Mouse (Mus musculus): ENCODE results near the gene Arl3. TPM values are rescaled to one million over a fixed set of nuclear protein-coding genes. Genes with fewer than 3 reads are reported as not detected.

The Arl3 gene
- total and polyA plus RNA-seq, 2 experiments from 2014 or later, result 37.2 to 80.6 TPM

DNA sequence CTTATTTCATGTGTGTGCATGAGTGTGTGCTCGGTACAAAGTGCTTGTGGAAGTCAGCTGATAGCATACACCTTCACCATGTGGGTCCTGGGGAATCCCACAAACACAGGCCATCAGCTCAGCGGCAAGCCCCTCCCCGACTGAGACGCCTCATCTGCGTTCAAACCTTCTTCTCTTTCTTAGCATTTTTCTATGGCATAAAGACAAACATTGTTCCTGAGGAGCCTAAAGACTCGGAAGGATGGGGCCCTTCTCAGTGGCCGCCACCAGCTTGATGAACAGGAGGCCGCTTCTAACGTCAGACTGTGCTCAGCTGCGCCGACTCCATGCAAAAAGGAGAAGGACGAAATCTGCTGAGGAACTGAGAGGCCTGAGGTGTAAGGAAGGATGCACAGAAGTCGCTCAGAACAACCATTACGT lies 8.9 kb downstream of the Arl3 start:
- WGBS, result 84% methylated on average over 14 of the region's 14 CpGs
- H3K27ac ChIP-seq (ENCODE audit: low read depth), result peak overlapping the region; percentile 66
- TF ChIP-seq EP300 (IDR thresholded peaks at IDR 0.05; ENCODE audit: low read depth) (no peak), CTCF (IDR thresholded peaks at IDR 0.05; ENCODE audit: low read depth) (no peak)
- no peaks in the 10 kb centered on the region for H3K36me3 ChIP-seq (replicated peaks; ENCODE audit: control insufficient read depth, insufficient read depth, low read length)
- H3K4me1 ChIP-seq (ENCODE audit: control insufficient read depth, insufficient read depth), result peaks cover 4% of the 10 kb centered on the region; the same call in 1 of the 2 replicates
- H3K4me3 ChIP-seq (ENCODE audit: low read depth, low read length), result no peak overlapping the region
- no peaks in the 10 kb centered on the region for H3K27me3 ChIP-seq (ENCODE audit: control insufficient read depth, insufficient read depth, low read length)
- H3K9ac ChIP-seq (replicated peaks; ENCODE audit: low read depth, low read length), result no peak overlapping the region
- H3K9me3 ChIP-seq (replicated peaks; ENCODE audit: control insufficient read depth, low read length), result no peaks in the 10 kb centered on the region
- DNase-seq (ENCODE audit: low spot score) (no peak), ATAC-seq (ENCODE audit: insufficient read depth, low read depth) (peak; percentile 15; the same call in 1 of the 2 replicates)
- no peak overlapping the region for H3K4me2 ChIP-seq (ENCODE audit: low read depth, low read length)

DNA sequence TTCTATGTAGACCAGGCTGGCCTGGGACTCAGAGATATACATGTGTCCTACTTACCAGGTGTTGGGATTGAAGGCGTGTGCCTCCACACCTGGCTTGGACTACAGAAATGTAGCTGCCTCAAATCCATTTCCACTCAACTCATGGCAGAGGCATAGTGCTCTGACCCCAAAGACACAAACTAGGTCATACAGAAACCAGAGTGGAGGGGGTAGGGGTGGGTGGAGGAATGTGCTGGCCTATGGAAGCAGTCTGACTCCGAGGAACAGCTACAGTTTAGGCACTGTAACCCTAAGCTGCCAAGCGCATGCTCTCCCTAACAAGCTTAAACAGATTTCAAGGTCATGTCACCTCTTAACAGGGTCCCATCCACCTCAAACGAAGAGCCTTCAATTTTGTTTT lies 9.4 kb downstream of the Arl3 start:
- H3K27ac ChIP-seq (ENCODE audit: low read depth), result peak overlapping the region; percentile 66
- peak; percentile 61 for ATAC-seq (ENCODE audit: insufficient read depth, low read depth)

DNA sequence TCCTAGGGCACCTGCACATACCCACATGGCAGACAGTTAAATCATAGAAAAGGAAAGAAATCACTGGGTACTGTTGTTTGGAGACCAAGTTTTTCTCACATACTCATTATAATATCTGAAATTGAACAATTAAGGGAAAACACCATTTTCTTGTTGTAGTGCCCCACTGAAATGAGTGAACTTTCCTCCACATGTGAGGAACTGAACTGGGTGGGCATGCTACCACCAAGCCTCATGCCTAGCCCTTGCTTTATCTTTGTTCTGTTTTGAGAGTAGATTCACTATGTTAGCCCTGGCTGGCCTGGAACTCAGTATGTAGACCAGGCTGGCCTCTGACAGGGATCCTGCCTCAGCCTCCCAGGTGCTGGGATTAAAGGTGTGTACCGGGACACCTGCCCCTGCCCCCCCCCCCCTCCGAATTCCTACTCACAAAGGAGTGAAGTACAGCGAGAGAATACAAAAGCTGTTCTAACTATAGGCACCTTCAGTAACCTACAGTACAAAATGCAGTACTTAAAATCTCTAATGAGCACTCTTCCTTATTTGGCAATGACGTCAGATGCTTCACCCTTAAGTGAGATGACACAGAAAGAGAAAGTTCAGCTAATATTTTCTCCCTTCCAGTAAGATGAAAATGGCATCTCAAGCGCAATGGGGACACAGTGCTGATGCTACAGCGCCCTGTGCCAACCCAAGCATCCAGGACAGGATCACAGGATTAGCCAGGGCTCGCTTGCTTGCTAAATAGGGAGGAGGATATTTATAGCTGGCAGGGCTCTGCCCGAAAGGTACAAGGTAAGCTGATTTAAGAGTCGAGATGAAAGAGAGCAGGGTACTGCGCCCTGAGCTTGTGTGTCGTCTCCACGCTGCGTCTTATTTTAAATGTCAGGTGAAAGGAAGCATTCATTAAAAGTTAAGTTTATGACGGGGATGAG lies 10.2 kb downstream of the Arl3 start:
- Histone ChIP-seq H3K4me2 (ENCODE audit: low read depth, low read length) (peak overlapping the region; percentile 14; the same call in 1 of the 2 replicates), H3K4me1 (ENCODE audit: control insufficient read depth, insufficient read depth) (peaks cover 4% of the 10 kb centered on the region; the same call in 1 of the 2 replicates), H3K27ac (ENCODE audit: low read depth) (peak overlapping the region; percentile 66), H3K27me3 (ENCODE audit: control insufficient read depth, insufficient read depth, low read length) (no peaks in the 10 kb centered on the region), H3K4me3 (ENCODE audit: low read depth, low read length) (no peak overlapping the region), H3K9me3 (replicated peaks; ENCODE audit: control insufficient read depth, low read length) (no peaks in the 10 kb centered on the region), H3K36me3 (replicated peaks; ENCODE audit: control insufficient read depth, insufficient read depth, low read length) (no peaks in the 10 kb centered on the region; the same call in 1 of the 2 replicates), H3K9ac (replicated peaks; ENCODE audit: low read depth, low read length) (no peak overlapping the region)
- ATAC-seq (ENCODE audit: insufficient read depth, low read depth) (peak; percentile 59), DNase-seq (ENCODE audit: low spot score) (peak; percentile 26)
- 44% methylated on average over 14 of the region's 14 CpGs for WGBS
- no peak for TF ChIP-seq CTCF (IDR thresholded peaks at IDR 0.05; ENCODE audit: low read depth)
- no peak for TF ChIP-seq EP300 (IDR thresholded peaks at IDR 0.05; ENCODE audit: low read depth)

More for the DNA sequence above, 9.4 kb downstream of the Arl3 start:
- no peak overlapping the region for H3K4me2 ChIP-seq (ENCODE audit: low read depth, low read length)
- no peak overlapping the region for H3K9ac ChIP-seq (replicated peaks; ENCODE audit: low read depth, low read length)
- H3K9me3 ChIP-seq (replicated peaks; ENCODE audit: control insufficient read depth, low read length), result no peaks in the 10 kb centered on the region
- 62% methylated on average over 4 of the region's 4 CpGs for WGBS
- H3K27me3 ChIP-seq (ENCODE audit: control insufficient read depth, insufficient read depth, low read length), result no peaks in the 10 kb centered on the region
- TF ChIP-seq CTCF (IDR thresholded peaks at IDR 0.05; ENCODE audit: low read depth) (no peak), EP300 (IDR thresholded peaks at IDR 0.05; ENCODE audit: low read depth) (no peak)
- DNase-seq (ENCODE audit: low spot score), result peak; percentile 28
- no peaks in the 10 kb centered on the region for H3K36me3 ChIP-seq (replicated peaks; ENCODE audit: control insufficient read depth, insufficient read depth, low read length)
- H3K4me3 ChIP-seq (ENCODE audit: low read depth, low read length), result no peak overlapping the region
- H3K4me1 ChIP-seq (ENCODE audit: control insufficient read depth, insufficient read depth), result peaks cover 4% of the 10 kb centered on the region; the same call in 1 of the 2 replicates

DNA sequence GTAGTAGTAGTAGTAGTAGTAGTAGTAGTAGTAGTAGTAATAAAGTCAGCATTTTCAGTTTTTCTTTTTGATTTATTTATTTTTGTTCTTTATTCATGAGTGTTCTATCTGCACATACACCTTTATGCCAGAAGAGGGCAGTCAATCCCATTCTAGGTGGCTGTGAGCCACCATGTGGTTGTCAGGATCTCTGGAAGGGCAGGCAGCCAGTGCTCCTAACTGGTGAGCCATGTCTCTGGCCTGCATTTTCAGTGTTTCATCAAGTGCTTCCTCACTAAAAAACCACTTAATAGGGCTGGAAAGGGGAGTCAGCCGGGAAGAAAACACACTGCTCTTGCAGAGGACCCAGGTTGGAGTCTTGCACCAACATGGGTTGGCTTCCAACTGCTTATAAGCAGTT lies 10.9 kb downstream of the Arl3 start:
- Histone ChIP-seq H3K9me3 (replicated peaks; ENCODE audit: control insufficient read depth, low read length) (no peaks in the 10 kb centered on the region), H3K4me3 (ENCODE audit: low read depth, low read length) (no peak overlapping the region), H3K4me1 (ENCODE audit: control insufficient read depth, insufficient read depth) (peaks cover 4% of the 10 kb centered on the region; the same call in 1 of the 2 replicates), H3K27ac (ENCODE audit: low read depth) (peak overlapping the region; percentile 66), H3K36me3 (replicated peaks; ENCODE audit: control insufficient read depth, insufficient read depth, low read length) (peaks cover under 1% of the 10 kb centered on the region; the same call in 1 of the 2 replicates), H3K9ac (replicated peaks; ENCODE audit: low read depth, low read length) (no peak overlapping the region), H3K27me3 (ENCODE audit: control insufficient read depth, insufficient read depth, low read length) (no peaks in the 10 kb centered on the region), H3K4me2 (ENCODE audit: low read depth, low read length) (no peak overlapping the region)
- TF ChIP-seq EP300 (IDR thresholded peaks at IDR 0.05; ENCODE audit: low read depth) (no peak), CTCF (IDR thresholded peaks at IDR 0.05; ENCODE audit: low read depth) (peak; percentile 87)
- peak; percentile 83 for DNase-seq (ENCODE audit: low spot score)
- ATAC-seq (ENCODE audit: insufficient read depth, low read depth), result peak; percentile 65; the same call in 1 of the 2 replicates
- 24% methylated on average over 1 of the region's 1 CpGs for WGBS

DNA sequence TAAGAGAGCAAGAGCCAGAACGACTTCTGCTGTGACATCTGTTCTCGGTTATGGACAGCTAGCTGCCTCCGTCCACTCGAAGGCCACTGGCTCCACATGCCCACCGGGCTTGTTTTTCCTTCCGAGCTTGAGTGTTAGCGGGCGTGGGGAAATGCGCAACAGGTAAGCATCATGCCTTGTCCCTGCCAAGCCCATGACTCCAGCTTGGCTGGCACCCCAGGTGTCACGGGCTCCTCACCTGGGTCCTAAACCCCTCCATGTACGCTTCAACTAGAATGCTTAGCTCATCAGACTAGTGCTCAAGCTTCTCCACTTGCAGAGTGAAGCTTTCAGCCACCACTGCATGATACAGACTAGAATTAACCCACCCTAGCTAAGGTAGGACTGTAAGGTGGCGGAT lies 14.4 kb downstream of the Arl3 start:
- H3K4me2 ChIP-seq (ENCODE audit: low read depth, low read length), result no peak overlapping the region
- DNase-seq (ENCODE audit: low spot score), result no peak
- ATAC-seq (ENCODE audit: insufficient read depth, low read depth), result no peak
- no peak overlapping the region for H3K9ac ChIP-seq (replicated peaks; ENCODE audit: low read depth, low read length)
- WGBS, result 79% methylated on average over 12 of the region's 12 CpGs
- H3K27me3 ChIP-seq (ENCODE audit: control insufficient read depth, insufficient read depth, low read length), result no peaks in the 10 kb centered on the region
- no peak overlapping the region for H3K4me3 ChIP-seq (ENCODE audit: low read depth, low read length)
- no peak overlapping the region for H3K27ac ChIP-seq (ENCODE audit: low read depth)
- no peaks in the 10 kb centered on the region for H3K9me3 ChIP-seq (replicated peaks; ENCODE audit: control insufficient read depth, low read length)
- H3K36me3 ChIP-seq (replicated peaks; ENCODE audit: control insufficient read depth, insufficient read depth, low read length), result peaks cover 20% of the 10 kb centered on the region; the same call in 1 of the 2 replicates
- no peak for TF ChIP-seq CTCF (IDR thresholded peaks at IDR 0.05; ENCODE audit: low read depth)
- TF ChIP-seq EP300 (IDR thresholded peaks at IDR 0.05; ENCODE audit: low read depth), result no peak
- H3K4me1 ChIP-seq (ENCODE audit: control insufficient read depth, insufficient read depth), result peaks cover 2% of the 10 kb centered on the region; the same call in 1 of the 2 replicates

All from heart, postnatal 0 days (tissue).